Mouse (Mus musculus) thymus, adult 2 months (tissue): ENCODE results near the gene Spire2.

Experiments
- CTCF ChIP-seq: fragments of 200-500 bp; IDR thresholded peaks from 2 replicates; pipeline ENCODE4 v1.5.1; 2012; ENCODE audit warnings: mild to moderate bottlenecking, control low read depth, low read length, moderate library complexity, borderline replicate concordance; ENCODE audit not compliant: control insufficient read depth, poor library complexity, insufficient read depth; ENCODE audit errors: extremely low read depth
- POLR2A ChIP-seq: fragments of 200-500 bp; IDR thresholded peaks from 2 replicates; pipeline ENCODE4 v1.6.1; 2012; ENCODE audit warnings: mild to moderate bottlenecking, low read length, control low read depth, moderate library complexity; ENCODE audit not compliant: control insufficient read depth, poor library complexity, insufficient read depth; ENCODE audit errors: extremely low read depth

DNA sequence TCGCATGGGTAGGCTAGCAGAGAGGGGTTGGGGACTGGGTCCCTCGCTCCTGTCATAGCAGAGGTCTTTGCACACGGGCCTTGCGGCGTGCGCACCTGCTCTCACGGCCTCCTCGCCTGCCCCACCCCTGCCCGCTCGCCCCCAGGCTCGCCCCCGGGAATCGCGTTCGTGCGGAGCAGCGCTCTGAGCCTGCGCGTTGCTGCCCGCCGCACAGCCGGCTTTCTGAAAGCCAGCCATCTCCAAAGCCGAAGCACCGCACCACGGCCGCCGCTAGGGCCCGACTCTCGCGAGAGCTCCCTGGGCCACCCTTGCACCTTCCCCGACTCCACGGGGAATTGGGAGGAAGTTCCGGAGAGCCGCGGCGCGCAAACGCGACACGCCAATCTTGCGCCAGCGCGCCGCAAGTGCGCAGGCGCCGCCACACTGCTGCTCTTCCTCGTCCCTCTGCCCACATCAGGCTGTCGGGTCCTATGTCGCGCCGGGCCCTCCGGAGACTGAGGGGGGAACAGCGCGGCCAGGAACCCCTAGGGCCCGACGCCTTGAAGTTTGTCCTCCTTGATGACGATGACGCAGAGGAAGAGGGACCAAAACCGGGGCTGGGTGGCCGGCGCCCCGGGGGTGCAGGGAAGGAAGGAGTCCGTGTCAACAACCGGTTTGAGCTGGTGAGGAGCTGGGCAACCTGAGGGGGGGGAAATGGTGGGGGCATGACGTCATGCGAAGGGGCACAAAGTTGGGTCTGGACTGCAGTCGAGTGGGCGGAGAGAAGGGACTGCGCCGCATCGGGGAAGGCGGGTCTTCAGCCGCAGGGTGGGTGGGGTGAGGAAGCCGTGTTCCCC is 41.1 kb downstream of the Spire2 start, which contains the start of gene Tcf25:
- TF ChIP-seq POLR2A (peak; percentile 82), CTCF (peak; percentile 83)
